Mouse (Mus musculus) midbrain, embryonic 10.5 days (tissue): ENCODE results near the gene Olfml3. TPM values are rescaled to one million over a fixed set of nuclear protein-coding genes. Genes with fewer than 3 reads are reported as not detected.

ENCODE experiments used
- DNase-seq: peaks from one replicate; pipeline ENCODE4 v3.0.0-alpha.2; 2017; ENCODE audit warnings: low spot score
- H3K27ac ChIP-seq: fragments of 300-500 bp; sonication (generic); replicated peaks from 2 replicates; pipeline ENCODE4 v1.5.1; 2016; ENCODE audit warnings: mild to moderate bottlenecking
- H3K27me3 ChIP-seq: fragments of 300-500 bp; sonication (generic); 2 replicates; pipeline ENCODE4 v1.6.1; 2016; ENCODE audit warnings: low read depth, mild to moderate bottlenecking; ENCODE audit not compliant: poor library complexity, severe bottlenecking
- H3K36me3 ChIP-seq: fragments of 300-500 bp; sonication (generic); 2 replicates; pipeline ENCODE4 v1.6.1; 2016; ENCODE audit warnings: mild to moderate bottlenecking, moderate library complexity
- H3K4me1 ChIP-seq: fragments of 300-500 bp; sonication (generic); 2 replicates; pipeline ENCODE4 v1.6.1; 2016
- H3K4me3 ChIP-seq: fragments of 300-500 bp; sonication (generic); 2 replicates; pipeline ENCODE4 v1.5.1; 2016; ENCODE audit warnings: mild to moderate bottlenecking, moderate library complexity
- H3K9me3 ChIP-seq: fragments of 300-500 bp; sonication (generic); replicated peaks from 2 replicates; pipeline ENCODE4 v1.6.1; 2016; ENCODE audit warnings: mild to moderate bottlenecking
- WGBS: fragments of 180-500 bp; shearing (Covaris S2); methylation state at CpG from one replicate; pipeline ENCODE4 v1.1.7; 2016; 5-methylcytosine and 5-hydroxymethylcytosine counted together
- polyA plus RNA-seq: library from polyadenylated mRNA; unstranded; fragments of >200 nt; fragmentation: Nextera tagmentation; extraction: Ambion mirVana; gene quantifications from 2 replicates; pipeline ENCODE4 v1.2.1, GENCODE M21; 2016

The Olfml3 gene
- polyA plus RNA-seq, 1 experiment from 2014 or later: 9.9 TPM

DNA sequence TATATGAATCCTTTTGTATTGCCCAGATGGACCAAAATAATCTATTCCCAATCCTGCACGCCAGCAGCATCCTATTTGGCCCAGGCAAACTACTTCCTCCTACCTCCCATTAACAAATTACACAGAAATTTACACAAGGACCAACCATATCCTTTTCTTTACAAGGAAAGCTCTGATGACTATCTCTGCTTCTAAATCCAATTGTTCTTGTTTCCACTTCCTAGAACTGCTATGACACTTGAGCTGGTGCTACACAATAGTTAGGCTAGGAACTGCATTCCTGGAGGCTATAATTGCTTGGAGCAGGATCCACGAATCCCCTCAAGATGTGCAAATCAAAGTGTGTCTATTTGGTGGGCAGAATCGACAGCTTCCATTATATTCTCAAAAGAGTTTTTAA is 29.0 kb upstream of the Olfml3 start:
- Histone ChIP-seq H3K27ac (no peak overlapping the region), H3K27me3 (no peaks in the 10 kb centered on the region), H3K9me3 (no peaks in the 10 kb centered on the region), H3K36me3 (peaks cover 64% of the 10 kb centered on the region), H3K4me3 (no peak overlapping the region), H3K4me1 (no peaks in the 10 kb centered on the region)
- 74% methylated on average over 3 of the region's 3 CpGs for WGBS
- DNase-seq: no peak

DNA sequence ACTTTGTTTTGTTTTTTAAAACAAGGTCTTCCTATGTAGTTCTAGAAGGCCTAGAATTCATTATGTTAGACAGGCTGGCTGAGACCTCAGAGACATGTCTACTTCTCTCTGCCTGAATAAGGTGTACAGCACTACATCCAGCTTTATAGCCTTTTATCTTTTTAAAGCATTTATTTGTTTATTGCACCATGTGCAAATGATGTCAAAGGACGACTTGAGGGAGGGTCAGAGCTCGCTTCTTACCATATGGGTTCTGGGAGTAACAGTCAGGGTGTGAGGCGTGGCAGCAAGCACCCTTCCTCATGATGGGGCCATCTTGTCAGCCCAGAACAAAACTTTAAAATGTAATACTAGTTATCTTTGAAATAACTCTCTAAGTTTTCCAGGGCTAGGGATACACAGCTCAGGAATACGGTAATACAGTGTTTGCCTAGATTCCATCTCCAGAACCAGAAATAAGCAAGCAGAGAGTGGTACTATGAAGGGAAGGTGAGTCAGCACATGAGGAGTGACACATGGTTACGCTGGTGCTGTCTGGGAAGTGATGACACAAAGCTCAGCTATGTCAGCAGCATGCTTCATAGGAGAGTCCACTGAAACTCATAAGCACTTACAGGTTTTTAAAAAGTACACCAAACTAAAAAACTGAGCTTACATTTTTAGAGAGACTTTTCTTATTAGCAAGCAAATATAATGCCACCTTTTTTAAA is 21.6 kb upstream of the Olfml3 start:
- 93% methylated on average over 5 of the region's 5 CpGs for WGBS
- H3K36me3 ChIP-seq: peaks cover 95% of the 10 kb centered on the region

DNA sequence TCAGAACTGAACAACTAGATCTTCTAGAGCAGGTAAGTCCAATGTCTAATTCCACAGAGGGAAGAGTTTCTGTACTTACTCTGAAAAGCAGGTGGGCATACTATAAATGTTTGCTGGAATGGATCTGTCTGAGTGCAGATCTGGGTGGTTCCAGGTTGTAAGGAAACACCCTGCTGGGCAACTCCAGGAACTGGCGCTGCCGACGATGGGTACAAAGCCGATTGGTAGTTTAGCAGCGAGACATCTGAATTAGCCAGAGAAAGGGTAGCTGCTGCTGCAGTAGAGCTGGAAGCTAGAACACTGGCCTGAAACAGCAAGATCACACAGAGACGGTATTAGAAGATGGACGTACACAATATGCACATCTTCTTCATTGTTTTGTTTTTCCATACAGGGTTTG is 20.7 kb upstream of the Olfml3 start:
- Histone ChIP-seq H3K27ac (no peak overlapping the region), H3K36me3 (peaks cover 96% of the 10 kb centered on the region), H3K4me3 (no peak overlapping the region), H3K4me1 (no peaks in the 10 kb centered on the region), H3K9me3 (no peaks in the 10 kb centered on the region), H3K27me3 (no peaks in the 10 kb centered on the region)
- 93% methylated on average over 7 of the region's 7 CpGs for WGBS
- DNase-seq: no peak

More for the DNA sequence above, 21.6 kb upstream of the Olfml3 start:
- H3K9me3 ChIP-seq: no peaks in the 10 kb centered on the region
- no peak overlapping the region for H3K4me3 ChIP-seq
- no peak for DNase-seq
- H3K4me1 ChIP-seq: no peaks in the 10 kb centered on the region
- no peak overlapping the region for H3K27ac ChIP-seq
- no peaks in the 10 kb centered on the region for H3K27me3 ChIP-seq

DNA sequence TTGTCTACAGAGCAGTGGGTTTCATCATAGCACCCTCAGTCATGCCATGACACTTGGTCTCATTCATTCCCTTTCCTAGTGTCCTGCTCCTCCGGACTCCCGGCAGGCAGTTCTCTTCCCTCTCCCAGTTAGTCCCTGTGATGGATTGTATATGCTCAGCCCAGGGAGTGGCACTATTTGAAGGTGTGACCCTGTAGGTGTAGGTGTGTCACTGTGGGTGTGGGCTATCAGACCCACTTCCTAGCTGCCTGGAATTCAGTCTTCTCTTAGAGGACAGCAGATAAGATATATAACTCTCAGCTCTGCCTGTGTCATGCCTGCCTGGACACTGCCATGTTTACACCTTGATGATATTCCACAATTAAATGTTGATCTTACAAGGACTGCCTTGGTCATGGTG is 19.1 kb upstream of the Olfml3 start:
- Histone ChIP-seq H3K27ac (no peak overlapping the region), H3K27me3 (no peaks in the 10 kb centered on the region), H3K4me1 (no peaks in the 10 kb centered on the region), H3K36me3 (peaks cover 96% of the 10 kb centered on the region), H3K4me3 (no peak overlapping the region), H3K9me3 (no peaks in the 10 kb centered on the region)
- WGBS: 91% methylated on average over 2 of the region's 2 CpGs
- DNase-seq: no peak

DNA sequence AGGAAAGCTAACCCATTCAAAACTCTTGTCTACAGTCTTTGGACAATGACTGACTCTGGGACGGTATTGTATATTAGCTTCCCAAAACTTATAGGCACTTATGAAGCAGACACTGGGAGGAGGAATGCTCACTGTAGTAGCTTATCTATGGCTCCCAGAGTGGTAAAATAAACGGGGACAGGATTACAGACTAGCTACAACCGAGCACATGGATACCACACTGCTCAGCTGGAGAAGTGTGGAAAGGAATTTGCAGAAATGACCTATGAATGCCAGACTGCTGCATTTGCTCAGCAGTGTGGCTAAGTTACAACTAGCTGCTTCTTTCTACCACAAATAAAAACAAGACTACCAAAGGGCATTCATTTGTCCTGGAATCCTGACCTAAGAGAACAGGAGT is 17.6 kb upstream of the Olfml3 start:
- H3K9me3 ChIP-seq: no peaks in the 10 kb centered on the region
- no peak overlapping the region for H3K27ac ChIP-seq
- WGBS: 81% methylated on average over 3 of the region's 3 CpGs
- H3K27me3 ChIP-seq: no peaks in the 10 kb centered on the region
- no peaks in the 10 kb centered on the region for H3K4me1 ChIP-seq
- peaks cover 93% of the 10 kb centered on the region for H3K36me3 ChIP-seq
- H3K4me3 ChIP-seq: no peak overlapping the region
- no peak for DNase-seq

DNA sequence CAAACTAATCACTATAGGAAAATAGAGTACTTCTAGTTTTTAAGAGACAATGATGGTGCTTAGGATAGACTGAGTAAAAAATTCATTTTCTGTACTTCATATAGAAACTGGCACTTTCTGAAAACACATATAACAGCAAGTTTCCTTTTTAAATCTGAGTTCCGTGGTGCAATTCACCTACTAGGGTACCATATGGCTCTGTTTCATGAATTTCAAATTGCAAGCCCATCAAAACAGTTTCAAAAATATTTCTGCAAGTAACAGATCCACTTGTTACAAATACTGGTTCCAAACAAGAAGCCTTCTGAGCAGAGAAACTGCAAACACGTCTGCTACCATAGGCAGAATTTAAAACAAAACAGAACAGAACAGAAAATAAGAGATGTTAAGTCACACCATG is 13.8 kb upstream of the Olfml3 start:
- peaks cover 93% of the 10 kb centered on the region for H3K36me3 ChIP-seq
- H3K9me3 ChIP-seq: no peaks in the 10 kb centered on the region
- WGBS: 88% methylated on average over 2 of the region's 2 CpGs
- no peaks in the 10 kb centered on the region for H3K27me3 ChIP-seq
- H3K27ac ChIP-seq: no peak overlapping the region
- no peak for DNase-seq
- H3K4me3 ChIP-seq: no peak overlapping the region
- no peaks in the 10 kb centered on the region for H3K4me1 ChIP-seq

DNA sequence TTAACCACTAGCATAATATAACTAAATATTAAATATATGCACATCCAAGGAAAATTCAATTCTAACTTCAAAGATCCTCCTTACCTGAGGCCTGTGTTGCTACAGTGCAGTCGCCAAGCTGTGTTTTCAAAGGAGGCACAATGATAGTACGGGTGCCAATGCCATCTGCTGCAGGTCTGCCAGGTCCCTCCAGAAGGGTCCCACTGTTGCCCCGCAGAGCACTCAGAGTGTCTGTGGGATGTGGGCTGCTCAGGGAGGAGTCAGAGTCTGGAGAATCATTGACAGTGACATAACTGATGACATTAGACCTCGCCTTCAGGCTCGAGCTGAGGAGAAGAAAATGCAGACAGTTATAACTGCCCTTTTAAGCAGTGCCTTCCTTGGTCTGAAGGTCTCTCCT is 8.9 kb upstream of the Olfml3 start:
- no peak for DNase-seq
- Histone ChIP-seq H3K36me3 (peaks cover 92% of the 10 kb centered on the region), H3K27ac (no peak overlapping the region), H3K27me3 (no peaks in the 10 kb centered on the region), H3K4me3 (no peak overlapping the region), H3K9me3 (no peaks in the 10 kb centered on the region), H3K4me1 (no peaks in the 10 kb centered on the region)
- 95% methylated on average over 5 of the region's 5 CpGs for WGBS

DNA sequence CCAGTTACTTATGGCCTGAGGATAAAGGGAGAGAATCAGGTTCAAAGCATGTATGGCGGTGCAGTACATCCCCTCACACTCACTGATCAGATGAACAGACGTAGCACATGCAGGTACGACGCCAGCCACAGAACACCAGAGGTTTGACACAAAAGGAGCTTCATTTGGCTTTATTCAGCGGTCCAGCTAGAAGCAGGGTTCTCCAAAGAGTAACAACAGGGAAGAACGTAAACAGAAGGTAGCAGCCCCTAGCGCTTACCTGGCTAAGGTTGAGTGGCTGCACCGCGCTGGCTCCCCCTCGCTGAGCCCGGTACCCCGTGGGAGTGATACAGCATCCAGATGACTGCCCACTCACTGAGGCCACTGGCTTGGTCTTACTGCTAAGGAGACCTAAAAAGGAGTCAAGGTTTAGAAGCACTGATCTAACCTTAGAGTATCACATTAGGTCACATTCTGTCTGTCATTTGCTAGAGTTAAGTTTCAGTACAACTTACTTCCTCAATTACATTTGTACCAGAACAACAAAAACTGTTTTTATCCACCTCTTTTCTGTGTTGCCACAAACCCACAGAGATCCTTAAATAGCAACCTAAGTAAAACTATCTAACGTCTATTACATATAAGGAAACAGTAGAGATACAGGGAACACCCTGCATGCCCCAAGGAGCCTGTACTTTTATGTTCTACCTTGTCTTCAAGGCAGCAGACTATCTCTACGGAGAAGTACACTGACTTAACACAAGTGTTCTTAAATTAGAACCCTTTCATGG is 7.4 kb upstream of the Olfml3 start:
- Histone ChIP-seq H3K4me3 (no peak overlapping the region), H3K27ac (no peak overlapping the region), H3K4me1 (peaks cover 9% of the 10 kb centered on the region), H3K9me3 (no peaks in the 10 kb centered on the region), H3K27me3 (no peaks in the 10 kb centered on the region), H3K36me3 (peaks cover 80% of the 10 kb centered on the region)
- DNase-seq: no peak
- WGBS: 90% methylated on average over 14 of the region's 14 CpGs

DNA sequence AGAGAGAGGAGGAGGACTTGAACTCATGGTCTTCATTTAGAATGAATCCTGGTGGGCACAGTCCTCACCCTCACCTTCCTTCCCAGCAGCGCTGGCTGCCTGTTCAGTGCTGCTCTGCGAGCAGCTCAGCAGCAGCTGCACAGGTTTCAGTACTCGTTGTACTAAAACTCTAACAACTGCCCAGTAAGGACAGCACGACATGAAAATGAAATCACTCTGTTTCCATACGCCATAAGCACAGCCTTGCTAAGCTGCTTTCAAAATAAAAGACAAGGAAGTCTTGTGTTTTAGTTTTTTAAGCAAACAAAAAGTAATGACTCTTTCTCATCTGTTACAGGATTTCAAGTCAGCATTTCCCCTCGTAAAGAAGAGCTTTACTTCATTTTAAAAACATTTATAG is 5.4 kb upstream of the Olfml3 start:
- WGBS: 93% methylated on average over 6 of the region's 6 CpGs

DNA sequence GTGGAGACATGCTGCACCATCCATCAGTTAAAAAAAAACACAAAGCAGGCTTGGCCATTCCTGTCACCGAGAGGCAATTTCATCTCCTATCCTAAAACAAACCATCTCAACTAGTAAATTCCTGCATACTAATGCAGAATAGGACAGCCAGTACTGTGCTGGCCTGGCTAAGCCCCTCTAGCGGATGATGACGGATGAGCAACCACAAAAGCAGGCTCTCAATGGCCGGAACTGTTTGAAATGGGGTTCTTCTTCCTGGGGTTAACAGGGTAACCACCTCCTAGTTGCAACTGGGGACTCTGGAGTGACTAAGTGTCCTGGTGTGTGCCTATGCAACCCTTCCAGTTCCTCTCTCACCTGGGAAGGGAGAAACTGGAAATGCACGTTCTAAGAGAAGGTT is 2.5 kb upstream of the Olfml3 start:
- H3K9me3 ChIP-seq: no peaks in the 10 kb centered on the region
- H3K4me1 ChIP-seq: peaks cover 55% of the 10 kb centered on the region
- H3K27me3 ChIP-seq: peaks cover 13% of the 10 kb centered on the region; the same call in 1 of the 2 replicates
- H3K36me3 ChIP-seq: peaks cover 39% of the 10 kb centered on the region
- 0 out of 2 replicates have a peak overlapping the region, but pooled peaks have one; percentile 38 for H3K27ac ChIP-seq
- peak; percentile 34 for DNase-seq
- no peak overlapping the region for H3K4me3 ChIP-seq
- WGBS: 20% methylated on average over 5 of the region's 5 CpGs

More for the DNA sequence above, 5.4 kb upstream of the Olfml3 start:
- H3K9me3 ChIP-seq: no peaks in the 10 kb centered on the region
- H3K4me3 ChIP-seq: no peak overlapping the region
- no peak for DNase-seq
- peaks cover 60% of the 10 kb centered on the region for H3K36me3 ChIP-seq
- peaks cover 26% of the 10 kb centered on the region for H3K4me1 ChIP-seq
- no peaks in the 10 kb centered on the region for H3K27me3 ChIP-seq
- H3K27ac ChIP-seq: no peak overlapping the region

DNA sequence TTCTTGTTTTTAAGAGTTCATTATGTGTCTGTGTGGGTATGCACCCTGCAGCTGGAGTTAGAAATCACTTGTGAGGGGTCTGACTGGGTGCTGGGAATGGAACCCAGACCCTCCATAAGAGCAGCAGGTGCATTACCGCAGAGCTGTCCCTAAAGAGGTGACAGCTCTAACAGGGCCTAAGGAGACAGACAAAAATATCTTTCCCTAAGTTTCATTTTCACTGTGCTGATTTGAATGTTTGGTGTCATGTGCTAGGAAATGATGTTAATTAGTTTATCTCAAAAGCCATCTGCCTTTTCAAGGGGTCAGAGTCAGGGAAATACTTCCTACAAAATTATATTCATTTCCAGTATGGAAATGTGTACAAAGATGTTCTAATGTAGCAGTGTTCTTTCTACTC is 1.5 kb upstream of the Olfml3 start, which contains the start of gene Gm10964:
Gene Gm10964 (plus strand): TSS at position 38 of the 400 bp plus-strand sequence.
- H3K9me3 ChIP-seq: no peaks in the 10 kb centered on the region
- H3K4me1 ChIP-seq: peaks cover 65% of the 10 kb centered on the region
- H3K27ac ChIP-seq: peak within 1 kb of the TSS; percentile 91

DNA sequence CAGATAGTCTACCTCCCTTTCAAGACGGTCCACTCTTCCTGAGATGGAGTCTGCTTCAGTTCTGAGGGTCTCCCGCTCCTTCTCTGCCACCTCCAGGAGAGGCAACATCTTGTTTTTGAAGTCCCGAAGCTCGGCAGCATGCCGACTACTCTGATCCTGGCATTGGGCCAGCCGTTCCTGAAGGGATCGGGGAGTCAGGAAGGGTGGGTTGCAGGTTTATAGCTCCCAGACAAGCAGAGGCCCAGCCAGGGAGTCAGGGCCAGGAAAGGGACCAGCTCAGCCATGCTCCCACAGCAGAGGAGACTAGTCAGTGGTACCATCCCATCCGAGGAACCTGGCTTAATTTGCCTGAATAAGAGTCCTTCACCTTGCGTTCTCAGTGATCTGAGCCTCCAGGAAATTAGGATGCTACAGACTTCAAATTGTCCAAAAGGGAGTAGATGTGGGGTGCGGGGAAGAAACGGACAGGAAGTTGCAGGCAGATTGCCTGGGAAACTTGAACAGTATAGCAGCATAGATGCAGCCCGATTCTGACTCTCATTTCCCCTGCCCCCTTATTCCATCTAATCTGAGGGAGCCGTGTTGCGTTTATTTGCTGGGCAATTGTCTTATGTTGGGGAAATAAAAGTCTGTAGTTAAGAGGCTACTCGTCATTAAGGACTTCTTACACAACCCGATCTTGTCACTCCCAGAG is 593 bp downstream of the Olfml3 start:
- H3K27me3 ChIP-seq: peaks cover 13% of the 10 kb centered on the region; the same call in 1 of the 2 replicates
- H3K36me3 ChIP-seq: peaks cover 11% of the 10 kb centered on the region
- peak overlapping the region; percentile 49 for H3K4me3 ChIP-seq
- peak overlapping the region; percentile 91 for H3K27ac ChIP-seq
- 69% methylated on average over 16 of the region's 16 CpGs for WGBS
- H3K9me3 ChIP-seq: 0 out of 2 replicates have a peak, but pooled peaks cover under 1% of the 10 kb centered on the region
- DNase-seq: peak; percentile 22
- H3K4me1 ChIP-seq: peaks cover 82% of the 10 kb centered on the region

More for the DNA sequence above, 1.5 kb upstream of the Olfml3 start, which contains the start of gene Gm10964:
- Histone ChIP-seq H3K27me3 (peaks cover 13% of the 10 kb centered on the region; the same call in 1 of the 2 replicates), H3K36me3 (peaks cover 28% of the 10 kb centered on the region), H3K4me3 (peak within 1 kb of the TSS; percentile 49)
- 92% methylated on average over 1 of the region's 1 CpGs for WGBS
- no peak for DNase-seq
